Mouse (Mus musculus): ENCODE data around the gene Fmo2. TPM values are rescaled to one million over a fixed set of nuclear protein-coding genes. Genes with fewer than 3 reads are reported as not detected.

Fmo2 gene
- total and polyA plus RNA-seq, 3 experiments: not detected

GRCm38 (mm10) chr1:162866280-162866681 is 32.2 kb downstream of the Fmo2 start, which contains the start of gene Fmo1:
TSS of gene Fmo1 (minus strand) at chr1:162866610.
- H3K9ac ChIP-seq (ENCODE audit: insufficient read depth, low read depth): no peak within 1 kb of the TSS
- dilution Hi-C loops (cut with MboI; ENCODE audit: extremely low pct_ligation_motif_present, extremely low pct_unique_long_range_greater_than_20kb, low sequenced_read_pairs) (no loop called here), in situ Hi-C loops (cut with MboI; ENCODE audit: low pct_ligation_motif_present, low pct_unique_long_range_greater_than_20kb, low sequenced_read_pairs) (no loop called here)

GRCm38 (mm10) chr1:162865493-162865830 is 33.1 kb downstream of the Fmo2 start:
- DNase-seq (ENCODE audit: extremely low read depth): no peak
- Histone ChIP-seq H3K27ac (ENCODE audit: insufficient read depth, low read depth) (no peak overlapping the region), H3K4me3 (replicated peaks in 1 of 3; ENCODE audit: low read depth in 2 of 3, low read length in 2 of 3, poor library complexity in 1 of 3) (no peak overlapping the region), H3K79me2 (replicated peaks; ENCODE audit: control insufficient read depth, extremely low read depth, insufficient read depth, poor library complexity, severe bottlenecking) (no peaks in the 10 kb centered on the region), H3K9ac (ENCODE audit: insufficient read depth, low read depth) (no peak overlapping the region), H3K36me3 (replicated peaks in 1 of 2; ENCODE audit: control insufficient read depth in 1 of 2, insufficient read depth in 1 of 2, low read length in 1 of 2) (no peaks in the 10 kb centered on the region), H3K4me2 (ENCODE audit: insufficient read depth, low read depth, poor library complexity, severe bottlenecking) (no peak overlapping the region), H3K4me1 (ENCODE audit: control insufficient read depth in 1 of 2, insufficient read depth in 2 of 2) (peaks cover 0 to 4% of the 10 kb centered on the region in 2 experiments; a peak in 2 of 4 replicates), H3K27me3 (replicated peaks) (no peaks in the 10 kb centered on the region), H3K9me3 (replicated peaks; ENCODE audit: low read length) (no peaks in the 10 kb centered on the region)
- TF ChIP-seq PAX5 (IDR thresholded peaks at IDR 0.05; ENCODE audit: low read length) (no peak), GABPA (IDR thresholded peaks at IDR 0.05; ENCODE audit: insufficient replicate concordance, low read depth, low read length) (no peak), POLR2AphosphoS2 (IDR thresholded peaks at IDR 0.05; ENCODE audit: low read depth, low read length) (no peak), JUN (IDR thresholded peaks at IDR 0.05; ENCODE audit: insufficient read depth, low read depth, low read length) (no peak), USF1 (IDR thresholded peaks at IDR 0.05; ENCODE audit: low read depth, low read length) (no peak), KAT2A (IDR thresholded peaks at IDR 0.05; ENCODE audit: insufficient replicate concordance, low read length) (no peak), BHLHE40 (IDR thresholded peaks at IDR 0.05; ENCODE audit: low read depth, low read length) (no peak), TBP (conservative IDR thresholded peaks at IDR 0.05; ENCODE audit: low read depth, low read length) (no peak), POLR2A (IDR thresholded peaks at IDR 0.05; ENCODE audit: low read depth, low read length) (no peak), EP300 (IDR thresholded peaks at IDR 0.05; ENCODE audit: low read length) (no peak)
- dilution Hi-C loops (cut with MboI; ENCODE audit: extremely low pct_ligation_motif_present, extremely low pct_unique_long_range_greater_than_20kb, low sequenced_read_pairs) (no loop called here), in situ Hi-C loops (cut with MboI; ENCODE audit: low pct_ligation_motif_present, low pct_unique_long_range_greater_than_20kb, low sequenced_read_pairs) (no loop called here)

More at GRCm38 (mm10) chr1:162866280-162866681, 32.2 kb downstream of the Fmo2 start, which contains the start of gene Fmo1:
- no peaks in the 10 kb centered on the region for H3K27me3 ChIP-seq (replicated peaks)
- no peak for TF ChIP-seq MXI1 (IDR thresholded peaks at IDR 0.05; ENCODE audit: low read depth, low read length)
- no peak for TF ChIP-seq KAT2A (IDR thresholded peaks at IDR 0.05; ENCODE audit: insufficient replicate concordance, low read length)
- TF ChIP-seq SIN3A (IDR thresholded peaks at IDR 0.05; ENCODE audit: low read length): no peak
- TF ChIP-seq TCF12 (IDR thresholded peaks at IDR 0.05; ENCODE audit: low read depth, low read length): no peak
- TF ChIP-seq ELF1 (IDR thresholded peaks at IDR 0.05; ENCODE audit: low read depth, low read length): no peak
- H3K79me2 ChIP-seq (replicated peaks; ENCODE audit: control insufficient read depth, extremely low read depth, insufficient read depth, poor library complexity, severe bottlenecking): no peaks in the 10 kb centered on the region
- H3K9me3 ChIP-seq (replicated peaks; ENCODE audit: low read length): no peaks in the 10 kb centered on the region
- H3K4me1 ChIP-seq (ENCODE audit: control insufficient read depth in 1 of 2, insufficient read depth in 2 of 2): peaks cover 0 to 4% of the 10 kb centered on the region in 2 experiments; a peak in 2 of 4 replicates
- no peak within 1 kb of the TSS for H3K4me2 ChIP-seq (ENCODE audit: insufficient read depth, low read depth, poor library complexity, severe bottlenecking)
- no peak within 1 kb of the TSS for H3K4me3 ChIP-seq (replicated peaks in 1 of 3; ENCODE audit: low read depth in 2 of 3, low read length in 2 of 3, poor library complexity in 1 of 3)
- DNase-seq (ENCODE audit: extremely low read depth): no peak
- H3K27ac ChIP-seq (ENCODE audit: insufficient read depth, low read depth): no peak within 1 kb of the TSS
- no peaks in the 10 kb centered on the region for H3K36me3 ChIP-seq (replicated peaks in 1 of 2; ENCODE audit: control insufficient read depth in 1 of 2, insufficient read depth in 1 of 2, low read length in 1 of 2)

Data from CH12.LX (cell line).